Mouse (Mus musculus) lung, adult 2 months (tissue): ENCODE measurements around the gene Ccdc62.

ENCODE experiments used
- CTCF ChIP-seq: fragments of 200-500 bp; IDR thresholded peaks from 2 replicates; pipeline ENCODE4 v1.5.1; 2011; ENCODE audit warnings: mild to moderate bottlenecking, low read length, control low read depth; ENCODE audit not compliant: insufficient read depth
- POLR2A ChIP-seq: fragments of 200-500 bp; IDR thresholded peaks from 2 replicates; pipeline ENCODE4 v1.6.1; 2011; ENCODE audit warnings: low read depth, mild to moderate bottlenecking, control low read depth, low read length, borderline replicate concordance; ENCODE audit errors: extremely low read depth

DNA sequence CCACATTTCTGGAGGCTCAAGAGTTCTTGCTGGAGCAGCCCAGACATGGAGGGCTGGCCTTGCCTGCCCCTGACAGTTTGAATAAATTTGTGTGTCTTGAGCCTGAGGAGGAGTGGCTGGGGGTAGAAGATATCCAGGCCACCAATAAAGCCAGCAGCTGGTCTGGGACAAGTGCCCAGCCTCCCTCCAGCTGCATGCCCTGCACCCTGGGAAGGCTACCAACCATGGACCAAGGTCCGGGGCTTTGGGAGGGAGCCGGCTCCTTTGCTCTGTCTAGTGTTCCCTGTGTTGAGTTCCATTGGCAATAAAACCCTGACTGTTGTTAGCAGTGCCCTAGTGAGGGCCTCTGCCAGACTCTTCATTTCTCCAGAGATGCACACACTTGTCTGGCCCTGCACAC lies 72.4 kb downstream of the Ccdc62 start:
- TF ChIP-seq POLR2A (no peak), CTCF (no peak)
